Mouse (Mus musculus): ENCODE data around the gene Plaur. TPM values are rescaled to one million over a fixed set of nuclear protein-coding genes. Genes with fewer than 3 reads are reported as not detected.

Plaur gene
- 1 to 10 TPM; 1.9 to 3.3 TPM for total RNA-seq (2021)

GRCm38 (mm10) chr7:24462388-24463319 lies at the start of gene Plaur:
TSS of gene Plaur (plus strand) at chr7:24462484.
- peak; percentile 35 to 59 for DNase-seq
- intact Hi-C loops (cut with DNase I), result no loop called here

GRCm38 (mm10) chr7:24413630-24414029 lies 48.7 kb upstream of the Plaur start:
- DNase-seq, result no peak
- intact Hi-C loops (cut with DNase I), result no loop called here

- intact Hi-C loops (cut with DNase I), result no loop called here
These were observed 47.0 kb upstream of the Plaur start for GRCm38 (mm10) chr7:24415261-24415660.

GRCm38 (mm10) chr7:24419579-24419978 lies 42.7 kb upstream of the Plaur start:
- intact Hi-C loops (cut with DNase I), result no loop called here
- DNase-seq, result no peak

More at GRCm38 (mm10) chr7:24415261-24415660, 47.0 kb upstream of the Plaur start:
- no peak for DNase-seq

- DNase-seq, result no peak
- intact Hi-C loops (cut with DNase I), result no loop called here
These were observed 40.6 kb upstream of the Plaur start for GRCm38 (mm10) chr7:24421648-24422047.

GRCm38 (mm10) chr7:24422251-24422650 lies 40.0 kb upstream of the Plaur start:
- intact Hi-C loops (cut with DNase I), result no loop called here
- no peak for DNase-seq

- intact Hi-C loops (cut with DNase I), result no loop called here
- no peak for DNase-seq
These were observed 39.0 kb upstream of the Plaur start for GRCm38 (mm10) chr7:24423107-24423763.

- intact Hi-C loops (cut with DNase I), result no loop called here
- DNase-seq, result peak; percentile 32 to 37
These were observed 38.1 kb upstream of the Plaur start for GRCm38 (mm10) chr7:24423956-24424732.

- DNase-seq, result no peak
- intact Hi-C loops (cut with DNase I), result no loop called here
These were observed 36.4 kb upstream of the Plaur start for GRCm38 (mm10) chr7:24425919-24426318.

- DNase-seq, result no peak
- intact Hi-C loops (cut with DNase I), result no loop called here
These were observed 35.1 kb upstream of the Plaur start for GRCm38 (mm10) chr7:24427168-24427567.

GRCm38 (mm10) chr7:24428725-24429124 lies 33.6 kb upstream of the Plaur start:
- intact Hi-C loops (cut with DNase I), result no loop called here
- no peak for DNase-seq

GRCm38 (mm10) chr7:24429413-24430112 lies 32.7 kb upstream of the Plaur start:
- intact Hi-C loops (cut with DNase I), result no loop called here
- DNase-seq, result peak; percentile 32 to 41

GRCm38 (mm10) chr7:24430551-24431345 lies 31.5 kb upstream of the Plaur start:
- no peak for DNase-seq
- intact Hi-C loops (cut with DNase I), result no loop called here

GRCm38 (mm10) chr7:24431713-24432112 lies 30.6 kb upstream of the Plaur start:
- no peak for DNase-seq
- intact Hi-C loops (cut with DNase I), result no loop called here

GRCm38 (mm10) chr7:24435305-24435704 lies 27.0 kb upstream of the Plaur start:
- intact Hi-C loops (cut with DNase I), result no loop called here
- no peak for DNase-seq

GRCm38 (mm10) chr7:24437981-24438380 lies 24.3 kb upstream of the Plaur start:
- no peak for DNase-seq
- intact Hi-C loops (cut with DNase I), result no loop called here

GRCm38 (mm10) chr7:24439191-24439590 lies 23.1 kb upstream of the Plaur start:
- DNase-seq, result no peak
- intact Hi-C loops (cut with DNase I), result no loop called here

- DNase-seq, result no peak
- intact Hi-C loops (cut with DNase I), result loop anchor here (2.0 to 5.0 kb wide), 2 partner anchors 33 to 67 kb away; partner anchors contain the start of gene Zfp428
These were observed 22.4 kb upstream of the Plaur start for GRCm38 (mm10) chr7:24439891-24440290.

- DNase-seq, result peak; percentile 61 to 65
- intact Hi-C loops (cut with DNase I), result loop anchor here (2.0 to 5.0 kb wide), 2 partner anchors 31 to 66 kb away; partner anchors contain the start of gene Zfp428
These were observed 20.5 kb upstream of the Plaur start for GRCm38 (mm10) chr7:24441785-24442184.

Measured in heart, postnatal 36 days (tissue).